Mouse (Mus musculus): ENCODE data around the gene Vmn1r45.
"Not testable (repeated sequence)": the region's sequence is repeated elsewhere in the genome, so short reads cannot be mapped to it uniquely, and the experiment has no call there.

The Vmn1r45 gene
- long read RNA-seq, experiment 1, result 0 reads
- long read RNA-seq, experiment 2, result 0 reads

- intact Hi-C loops (cut with DNase I), result not testable (repeated sequence)
Measured at GRCm38 (mm10) chr6:89940498-89940897, at the start of gene Vmn1r45. Gene Vmn1r45, minus strand, starts transcription at chr6:89940598.

DNA sequence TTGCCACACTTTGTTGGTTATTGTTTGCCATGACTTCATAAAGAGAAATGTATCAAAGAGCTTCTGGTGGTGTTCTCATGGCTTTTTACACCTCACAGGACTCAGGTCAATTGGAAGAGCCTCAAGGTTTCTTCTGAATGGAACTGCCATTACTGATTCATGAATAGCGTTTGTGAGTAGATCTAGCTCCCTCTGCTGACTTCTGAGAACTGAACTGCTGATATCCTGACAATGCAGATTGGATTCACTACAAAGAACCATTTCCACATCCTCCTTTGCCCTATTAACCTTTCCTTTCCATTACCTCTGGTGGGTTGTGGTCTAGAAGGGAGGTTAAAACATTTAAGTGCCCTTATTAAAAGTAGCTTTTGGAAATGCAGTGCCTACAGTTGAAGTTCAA lies 45.6 kb upstream of the Vmn1r45 start:
- intact Hi-C loops (cut with DNase I), result loop anchor here (10.0 kb wide), 1 partner anchor 301 kb away; no protein-coding TSS in a partner anchor

DNA sequence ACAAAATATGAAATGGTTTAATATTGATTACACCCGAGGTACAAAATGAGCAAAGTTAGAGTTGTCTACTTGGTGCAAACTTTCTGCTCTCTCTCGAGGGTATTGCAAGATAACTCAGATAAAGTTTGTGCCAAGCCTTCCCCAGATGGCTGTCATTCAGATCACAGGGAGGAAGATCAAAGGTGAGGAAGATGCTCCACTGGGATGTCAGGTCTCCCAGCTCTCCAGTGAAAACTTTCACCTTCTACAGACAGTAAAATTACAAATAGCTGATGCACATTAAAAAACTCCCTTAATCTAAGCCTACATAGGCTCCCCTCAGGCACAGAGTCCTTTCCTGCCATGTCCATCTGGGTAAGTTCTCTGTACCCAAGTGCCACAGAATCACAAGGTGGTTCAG lies 28.6 kb upstream of the Vmn1r45 start, which contains the start of gene Vmn1r46:
TSS of gene Vmn1r46 (plus strand) at position 301 of the 400 bp plus-strand sequence.
- intact Hi-C loops (cut with DNase I), result no loop called here

DNA sequence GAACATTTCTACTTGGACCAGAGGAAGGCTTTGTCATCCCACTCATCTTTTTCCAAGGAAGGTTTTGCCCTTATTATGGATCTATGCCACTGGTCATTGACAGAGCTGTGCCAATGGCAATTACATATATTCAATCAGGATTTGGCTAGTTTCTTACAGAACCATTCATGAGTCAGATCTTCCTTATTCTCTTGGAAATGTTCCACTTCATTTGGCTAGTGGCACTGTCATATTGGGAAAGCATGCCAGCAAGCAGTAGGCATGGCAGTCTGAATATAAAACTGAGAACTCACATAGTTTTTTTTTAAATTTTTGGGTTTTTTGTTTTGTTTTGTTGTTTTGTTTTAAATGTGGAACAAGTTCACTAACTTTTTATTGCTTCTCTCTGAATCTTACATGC lies 25.9 kb upstream of the Vmn1r45 start:
- intact Hi-C loops (cut with DNase I), result no loop called here

- intact Hi-C loops (cut with DNase I), result loop anchor here (5.0 kb wide), 1 partner anchor 189 kb away; no protein-coding TSS in a partner anchor
Measured at GRCm38 (mm10) chr6:89953556-89953955, 13.2 kb upstream of the Vmn1r45 start.

GRCm38 (mm10) chr6:89940926-89941325 lies 528 bp upstream of the Vmn1r45 start:
- intact Hi-C loops (cut with DNase I), result no loop called here

- intact Hi-C loops (cut with DNase I), result no loop called here
Measured at GRCm38 (mm10) chr6:89883812-89884211, 56.6 kb downstream of the Vmn1r45 start.

GRCm38 (mm10) chr6:89883360-89883759 lies 57.0 kb downstream of the Vmn1r45 start, which contains the start of gene Vmn1r44:
Gene Vmn1r44, plus strand, starts transcription at chr6:89883660.
- intact Hi-C loops (cut with DNase I), result no loop called here
